Mouse (Mus musculus) megakaryocyte, adult 5-6 weeks (primary cell): ENCODE measurements around the gene Sp140. TPM values are rescaled to one million over a fixed set of nuclear protein-coding genes. Genes with fewer than 3 reads are reported as not detected.
"Not testable (repeated sequence)": the region's sequence is repeated elsewhere in the genome, so short reads cannot be mapped to it uniquely, and the experiment has no call there.

Source experiments
- ATAC-seq: 2 replicates; pipeline ENCODE4 v1.8.0; 2016; ENCODE audit warnings: mild to moderate bottlenecking, inconsistent platforms; ENCODE audit not compliant: poor library complexity, severe bottlenecking
- total RNA-seq, 2 experiments: library from RNA; stranded (forward) in 1 of 2; stranded (reverse) in 1 of 2; fragments of 153-499, 151-499 nt in 1 of 2; fragments of 221-1000, 200-1000 nt in 1 of 2; gene quantifications; 2 replicates each; pipeline versions ENCODE4 v1.2.3 to v1.2.4; 2015 to 2017

The Sp140 gene
- total RNA-seq, 2 experiments from 2014 or later: 119 to 130 TPM

- not testable (repeated sequence) for ATAC-seq
Measured at GRCm38 (mm10) chr1:85638144-85638543, 38.0 kb downstream of the Sp140 start.

DNA sequence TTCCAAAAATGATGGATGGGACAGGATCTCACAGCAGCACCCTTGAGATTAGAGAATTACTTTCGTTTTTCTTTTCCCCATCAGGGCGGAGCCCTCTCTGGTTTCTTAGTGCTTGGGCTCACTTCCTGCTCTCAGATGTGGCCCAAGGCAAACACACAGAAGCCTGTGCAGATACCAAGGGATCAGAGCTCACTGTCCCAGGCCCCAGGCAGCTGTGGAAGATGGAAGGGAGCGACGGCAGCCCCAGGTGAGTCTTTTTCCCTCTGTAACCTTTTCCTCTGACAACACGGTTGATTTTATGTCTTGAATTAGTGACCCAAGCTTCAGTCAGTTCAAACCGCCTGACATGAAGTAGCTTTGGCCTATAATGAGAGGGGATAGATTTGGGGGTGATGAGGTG, 49.7 kb downstream of the Sp140 start, which contains the start of gene Sp100:
Gene Sp100, plus strand, starts transcription at position 108 of the 400 bp plus-strand sequence.
- ATAC-seq: not testable (repeated sequence)

- ATAC-seq: not testable (repeated sequence)
Measured at GRCm38 (mm10) chr1:85650524-85650923, 50.3 kb downstream of the Sp140 start.

DNA sequence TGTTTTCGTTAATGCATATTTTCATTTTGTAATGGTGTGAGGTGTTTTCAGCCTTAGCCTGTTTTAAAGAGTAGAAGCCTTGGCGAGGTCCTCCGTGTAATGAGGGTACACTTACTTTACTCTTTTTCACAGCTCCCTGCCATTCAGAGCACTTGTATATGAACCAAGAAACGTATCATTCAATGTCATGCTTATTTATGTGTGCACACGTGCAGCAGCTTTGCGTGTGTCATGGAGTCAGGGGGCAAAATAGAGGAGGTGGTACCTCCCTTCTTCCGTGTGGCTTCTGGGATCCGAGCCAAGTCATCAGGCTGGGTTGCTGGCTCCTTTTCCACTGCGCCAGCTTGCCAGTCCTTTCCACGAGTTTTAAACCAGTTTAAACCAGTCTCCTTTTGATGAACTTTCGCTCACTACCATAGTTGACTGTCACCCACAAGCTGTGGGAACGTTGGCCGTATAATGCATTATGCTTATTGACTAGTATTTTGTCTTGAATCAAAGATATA, 51.6 kb downstream of the Sp140 start:
- not testable (repeated sequence) for ATAC-seq

- not testable (repeated sequence) for ATAC-seq
Measured at GRCm38 (mm10) chr1:85657211-85657610, 57.0 kb downstream of the Sp140 start.

- ATAC-seq: no peak
Measured at GRCm38 (mm10) chr1:85664266-85664665, 64.1 kb downstream of the Sp140 start.

- peak; percentile 30 for ATAC-seq
Measured at GRCm38 (mm10) chr1:85680226-85680625, 80.0 kb downstream of the Sp140 start.

DNA sequence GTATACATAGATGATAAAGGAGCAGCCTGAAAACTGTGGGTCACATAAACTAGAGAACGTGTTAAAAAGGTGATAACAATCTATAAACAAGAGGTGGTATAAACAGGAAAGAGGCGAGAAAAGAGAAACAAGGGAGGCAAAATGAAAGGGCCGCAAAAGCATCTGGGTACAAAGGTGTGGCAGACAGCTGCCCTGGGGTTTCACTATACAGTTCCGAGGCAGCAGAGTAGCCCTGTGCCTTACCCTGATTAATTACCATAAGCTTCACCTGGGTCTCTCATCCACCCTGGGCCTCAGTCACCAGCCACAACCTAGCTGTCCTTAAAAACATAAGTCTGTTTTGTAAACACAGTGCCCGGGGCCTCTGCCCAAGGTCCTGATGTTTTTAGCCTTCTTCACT, 86.5 kb downstream of the Sp140 start:
- 0 out of 2 replicates have a peak, but pooled peaks have one; percentile 16 for ATAC-seq

GRCm38 (mm10) chr1:85687346-85687745, 87.2 kb downstream of the Sp140 start:
- peak; percentile 84 for ATAC-seq

- peak; percentile 47; the same call in 1 of the 2 replicates for ATAC-seq
Measured at GRCm38 (mm10) chr1:85690544-85690943, 90.4 kb downstream of the Sp140 start.

GRCm38 (mm10) chr1:85692281-85692680, 92.1 kb downstream of the Sp140 start:
- no peak for ATAC-seq

DNA sequence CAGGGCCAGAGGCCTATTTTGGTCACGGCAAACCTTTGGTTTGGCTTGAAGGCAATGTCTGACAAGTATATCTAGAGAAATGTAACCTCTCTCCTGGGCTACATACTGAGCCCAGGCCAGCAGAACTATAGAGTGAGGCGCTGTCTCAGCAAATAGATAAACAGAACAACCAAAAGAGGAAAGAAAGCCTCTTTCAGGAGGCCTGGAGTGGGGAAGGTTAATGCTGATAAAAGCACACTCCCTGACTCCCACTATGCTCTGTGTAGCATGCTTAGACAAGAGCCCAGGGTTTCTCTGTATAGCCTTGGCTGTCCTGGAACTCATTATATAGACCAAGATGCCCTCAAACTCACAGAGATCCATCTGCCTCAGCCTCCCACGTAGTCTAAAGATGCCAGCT, 93.1 kb downstream of the Sp140 start:
- no peak for ATAC-seq

Other genes starting within 250 kb of the Sp140 start
- gene G530012D18Rik, start 24.7 kb upstream of the Sp140 start, total RNA-seq (2015): not detected in 2 replicates
- gene G530012D18Rik, start 24.7 kb upstream of the Sp140 start, total RNA-seq (2017): not detected in 2 replicates
- gene Sp110, start 1.6 kb upstream of the Sp140 start, total RNA-seq (2015): 131 and 138 TPM in 2 replicates
- 141 and 146 TPM in 2 replicates for gene Sp110, start 1.6 kb upstream of the Sp140 start, total RNA-seq (2017)
- gene Sp100, start 49.6 kb downstream of the Sp140 start, total RNA-seq (2015): 477 and 499 TPM in 2 replicates
- 247 and 313 TPM in 2 replicates for gene Sp100, start 49.6 kb downstream of the Sp140 start, total RNA-seq (2017)
- gene A630001G21Rik, start 178.3 kb downstream of the Sp140 start, total RNA-seq (2015): 59.3 and 63.8 TPM in 2 replicates
- gene A630001G21Rik, start 178.3 kb downstream of the Sp140 start, total RNA-seq (2017): 51.5 and 56.9 TPM in 2 replicates
- gene Cab39, start 193.1 kb downstream of the Sp140 start, total RNA-seq (2015): 64.3 and 74.3 TPM in 2 replicates
- 112 and 115 TPM in 2 replicates for gene Cab39, start 193.1 kb downstream of the Sp140 start, total RNA-seq (2017)